Mouse (Mus musculus): ENCODE data around the gene Mical3.

DNA sequence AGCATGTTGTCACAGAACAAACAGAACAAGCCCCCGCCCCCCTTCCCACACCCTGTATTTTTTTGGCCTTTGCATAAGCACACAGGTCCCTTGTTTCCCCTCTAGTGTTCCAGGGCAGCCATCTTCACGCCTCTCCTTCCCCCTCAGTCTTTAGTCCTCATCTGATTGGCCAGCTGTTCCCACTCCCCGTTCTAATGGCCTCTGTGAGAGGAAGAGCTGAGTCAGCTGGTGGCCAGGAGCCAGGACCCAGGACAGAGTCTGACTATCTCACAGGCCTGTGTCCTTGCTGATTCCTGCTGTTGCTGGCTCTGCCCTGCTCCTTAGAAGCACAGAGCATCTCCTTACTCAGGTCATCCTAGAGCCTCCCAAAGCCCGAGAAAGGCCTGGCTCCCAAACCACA, 13.3 kb upstream of the Mical3 start:
- TF ChIP-seq CTCF (IDR thresholded peaks at IDR 0.05; ENCODE audit: borderline replicate concordance, extremely low read depth, insufficient read depth, insufficient read length) (no peak), POLR2A (IDR thresholded peaks at IDR 0.05; ENCODE audit: borderline replicate concordance, extremely low read depth, insufficient read depth, insufficient read length, poor library complexity, severe bottlenecking) (no peak)

Measured in brain, embryonic 14.5 days (tissue).